Mouse (Mus musculus) MEL (cell line): ENCODE results near the gene Pdk2. TPM values are rescaled to one million over a fixed set of nuclear protein-coding genes. Genes with fewer than 3 reads are reported as not detected.

Source experiments
- DNase-seq: peaks from one replicate; pipeline ENCODE4 v3.0.0; 2011; ENCODE audit warnings: low read depth, low spot score
- H3K27ac ChIP-seq: 2 replicates; pipeline ENCODE4 v1.5.1; 2012; ENCODE audit warnings: low read depth, mild to moderate bottlenecking, control low read depth, low read length, moderate library complexity; ENCODE audit not compliant: control insufficient read depth
- H3K27me3 ChIP-seq, 2 experiments: fragments of 150-350 bp in 1 of 2; sonication (generic) in 1 of 2; 2 replicates each; pipeline ENCODE4 v1.6.1; 2012; ENCODE audit warnings: low read length in 2 of 2, mild to moderate bottlenecking in 2 of 2, improper control_type of control experiment in 1 of 2, moderate library complexity in 1 of 2; ENCODE audit not compliant: insufficient read depth in 2 of 2, control insufficient read depth in 1 of 2
- H3K36me3 ChIP-seq, 2 experiments: 2 replicates each; pipeline ENCODE4 v1.6.1; 2012 to 2014; ENCODE audit warnings: low read length in 2 of 2, improper control_type of control experiment in 1 of 2, inconsistent platforms in 1 of 2, mild to moderate bottlenecking in 1 of 2; ENCODE audit not compliant: insufficient read depth in 2 of 2, control insufficient read depth in 1 of 2
- H3K4me1 ChIP-seq, 2 experiments: fragments of 150-350 bp in 1 of 2; sonication (generic) in 1 of 2; 2 replicates each; pipeline ENCODE4 v1.6.1; 2012; ENCODE audit warnings: low read length in 2 of 2, improper control_type of control experiment in 1 of 2, mild to moderate bottlenecking in 1 of 2; ENCODE audit not compliant: insufficient read depth in 2 of 2, control insufficient read depth in 1 of 2
- H3K4me3 ChIP-seq, 2 experiments: fragments of 150-350 bp in 1 of 2; sonication (generic) in 1 of 2; 2 replicates each; pipeline ENCODE4 v1.5.1; 2012; ENCODE audit warnings: low read depth in 2 of 2, low read length in 2 of 2, mild to moderate bottlenecking in 2 of 2, moderate library complexity in 2 of 2, control low read depth in 1 of 2, improper control_type of control experiment in 1 of 2; ENCODE audit not compliant: control insufficient read depth in 1 of 2, insufficient read depth in 1 of 2
- H3K79me2 ChIP-seq: 2 replicates; pipeline ENCODE4 v1.6.1; 2012; ENCODE audit warnings: mild to moderate bottlenecking, low read length, moderate library complexity; ENCODE audit not compliant: control insufficient read depth, poor library complexity, insufficient read depth
- H3K9ac ChIP-seq: 2 replicates; pipeline ENCODE4 v1.6.1; 2012; ENCODE audit warnings: low read depth, mild to moderate bottlenecking, control low read depth, low read length, moderate library complexity; ENCODE audit not compliant: control insufficient read depth, poor library complexity, severe bottlenecking
- H3K9me3 ChIP-seq: fragments of 150-350 bp; sonication (generic); replicated peaks from 2 replicates; pipeline ENCODE4 v1.6.1; 2012; ENCODE audit warnings: mild to moderate bottlenecking, low read length, improper control_type of control experiment, moderate library complexity; ENCODE audit not compliant: insufficient read depth
- CHD2 ChIP-seq: IDR thresholded peaks from 2 replicates; pipeline ENCODE4 v1.6.1; 2011; ENCODE audit warnings: low read length, improper control_type of control experiment
- ELF1 ChIP-seq: IDR thresholded peaks from 2 replicates; pipeline ENCODE4 v1.6.1; 2014; ENCODE audit warnings: low read depth, mild to moderate bottlenecking, inconsistent platforms, low read length, improper control_type of control experiment, moderate library complexity
- ETS1 ChIP-seq: IDR thresholded peaks from 2 replicates; pipeline ENCODE4 v1.6.1; 2012; ENCODE audit warnings: low read depth, mild to moderate bottlenecking, inconsistent platforms, low read length, improper control_type of control experiment, moderate library complexity
- GABPA ChIP-seq: IDR thresholded peaks from 2 replicates; pipeline ENCODE4 v1.6.1; 2012; ENCODE audit warnings: low read depth, mild to moderate bottlenecking, inconsistent platforms, low read length, improper control_type of control experiment, moderate library complexity
- GATA1 ChIP-seq: IDR thresholded peaks from 2 replicates; pipeline ENCODE4 v1.6.1; 2011; ENCODE audit warnings: low read depth, low read length, improper control_type of control experiment
- JUND ChIP-seq: IDR thresholded peaks from 2 replicates; pipeline ENCODE4 v1.6.1; 2011; ENCODE audit warnings: low read depth, mild to moderate bottlenecking, improper control_type of control experiment, low read length
- MAFK ChIP-seq: IDR thresholded peaks from 2 replicates; pipeline ENCODE4 v1.6.1; 2011; ENCODE audit warnings: low read depth, mild to moderate bottlenecking, low read length, improper control_type of control experiment, borderline replicate concordance
- MAX ChIP-seq: IDR thresholded peaks from 2 replicates; pipeline ENCODE4 v1.6.1; 2011; ENCODE audit warnings: low read length, improper control_type of control experiment
- MAZ ChIP-seq: IDR thresholded peaks from 2 replicates; pipeline ENCODE4 v1.6.1; 2012; ENCODE audit warnings: low read depth, mild to moderate bottlenecking, inconsistent platforms, low read length, improper control_type of control experiment
- MXI1 ChIP-seq: IDR thresholded peaks from 2 replicates; pipeline ENCODE4 v1.6.1; 2011; ENCODE audit warnings: mild to moderate bottlenecking, low read depth, low read length, improper control_type of control experiment
- MYB ChIP-seq: IDR thresholded peaks from 2 replicates; pipeline ENCODE4 v1.6.1; 2011; ENCODE audit warnings: mild to moderate bottlenecking, low read depth, low read length, improper control_type of control experiment
- NELFE ChIP-seq: IDR thresholded peaks from 2 replicates; pipeline ENCODE4 v1.6.1; 2011; ENCODE audit warnings: low read depth, low read length, improper control_type of control experiment
- NRF1 ChIP-seq: IDR thresholded peaks from 2 replicates; pipeline ENCODE4 v1.6.1; 2014; ENCODE audit warnings: low read depth, mild to moderate bottlenecking, inconsistent platforms, low read length, improper control_type of control experiment, moderate library complexity; ENCODE audit not compliant: poor library complexity, insufficient read depth, severe bottlenecking
- RAD21 ChIP-seq: IDR thresholded peaks from 2 replicates; pipeline ENCODE4 v1.6.1; 2011; ENCODE audit warnings: mild to moderate bottlenecking, low read depth, low read length, improper control_type of control experiment
- RCOR1 ChIP-seq: IDR thresholded peaks from 2 replicates; pipeline ENCODE4 v1.6.1; 2012; ENCODE audit warnings: low read depth, mild to moderate bottlenecking, inconsistent platforms, low read length, improper control_type of control experiment
- SIN3A ChIP-seq: IDR thresholded peaks from 2 replicates; pipeline ENCODE4 v1.6.1; 2012; ENCODE audit warnings: low read length, improper control_type of control experiment, inconsistent platforms
- SMC3 ChIP-seq: IDR thresholded peaks from 2 replicates; pipeline ENCODE4 v1.6.1; 2011; ENCODE audit warnings: low read depth, low read length, improper control_type of control experiment
- TAL1 ChIP-seq: IDR thresholded peaks from 2 replicates; pipeline ENCODE4 v1.6.1; 2012; ENCODE audit warnings: mild to moderate bottlenecking, inconsistent platforms, low read length, moderate library complexity, mixed read lengths
- TBP ChIP-seq: IDR thresholded peaks from 2 replicates; pipeline ENCODE4 v1.8.0; 2011; ENCODE audit warnings: low read depth, low read length, improper control_type of control experiment
- TCF12 ChIP-seq: IDR thresholded peaks from 2 replicates; pipeline ENCODE4 v1.6.1; 2014; ENCODE audit warnings: low read depth, mild to moderate bottlenecking, inconsistent platforms, low read length, improper control_type of control experiment, moderate library complexity
- UBTF ChIP-seq: IDR thresholded peaks from 2 replicates; pipeline ENCODE4 v1.6.1; 2012; ENCODE audit warnings: low read depth, mild to moderate bottlenecking, inconsistent platforms, low read length, improper control_type of control experiment, moderate library complexity, borderline replicate concordance; ENCODE audit not compliant: insufficient read depth
- ZC3H11A ChIP-seq: IDR thresholded peaks from 2 replicates; pipeline ENCODE4 v1.6.1; 2012; ENCODE audit warnings: low read depth, mild to moderate bottlenecking, inconsistent platforms, low read length, improper control_type of control experiment
- ZKSCAN1 ChIP-seq: IDR thresholded peaks from 2 replicates; pipeline ENCODE4 v1.6.1; 2012; ENCODE audit warnings: low read depth, mild to moderate bottlenecking, inconsistent platforms, low read length, improper control_type of control experiment, moderate library complexity
- ZMIZ1 ChIP-seq: IDR thresholded peaks from 2 replicates; pipeline ENCODE4 v1.6.1; 2012; ENCODE audit warnings: low read depth, mild to moderate bottlenecking, inconsistent platforms, low read length, improper control_type of control experiment, moderate library complexity
- polyA plus RNA-seq, 2 experiments: library from polyadenylated mRNA; stranded (reverse) in 1 of 2; unstranded in 1 of 2; fragments of >175 nt in 1 of 2; fragments of >200 nt in 1 of 2; gene quantifications; 2 replicates each; pipeline versions ENCODE4 v1.2.1 to v1.2.4; 2012; ENCODE audit warnings: low replicate concordance in 2 of 2, low read depth in 1 of 2; ENCODE audit not compliant: insufficient read length in 2 of 2, insufficient read depth in 1 of 2, missing spikeins in 1 of 2
- total RNA-seq: library from RNA; depleted of rRNA; stranded (reverse); fragments of 300-350 nt; gene quantifications from 2 replicates; pipeline ENCODE4 v1.2.3, GENCODE M21; 2012

Gene Pdk2
- total and polyA plus RNA-seq, 3 experiments, result 0.81 to 8.0 TPM; not detected in 1

DNA sequence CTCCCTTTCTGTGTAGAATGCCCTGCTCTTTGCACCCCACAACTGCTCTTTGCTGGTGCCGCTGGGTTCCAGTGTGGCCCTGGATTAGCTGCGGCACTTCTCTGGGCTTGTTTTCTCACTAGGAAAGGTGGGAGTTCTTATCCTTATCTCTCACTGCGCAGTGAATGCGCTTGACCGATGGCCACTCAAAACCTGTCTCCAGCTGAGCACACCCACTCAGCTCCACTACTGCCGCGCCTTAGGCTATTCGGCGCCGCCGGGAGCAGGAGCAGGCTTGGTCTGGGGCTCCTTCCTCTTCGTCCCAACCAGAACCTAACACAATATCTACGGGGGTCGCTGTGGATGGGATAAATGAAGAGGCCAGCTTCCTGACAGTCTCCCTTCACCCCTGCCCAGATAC lies 7.5 kb downstream of the Pdk2 start:
- no peaks in the 10 kb centered on the region for H3K27me3 ChIP-seq
- no peaks in the 10 kb centered on the region for H3K9me3 ChIP-seq
- no peak overlapping the region for H3K4me3 ChIP-seq
- DNase-seq, result no peak
- H3K27ac ChIP-seq, result no peak overlapping the region
- no peaks in the 10 kb centered on the region for H3K4me1 ChIP-seq
- TF ChIP-seq RAD21 (no peak), JUND (no peak), ZKSCAN1 (no peak), MAFK (no peak), NRF1 (no peak), MYB (no peak)
- no peaks in the 10 kb centered on the region for H3K79me2 ChIP-seq
- no peak overlapping the region for H3K9ac ChIP-seq
- no peaks in the 10 kb centered on the region for H3K36me3 ChIP-seq

DNA sequence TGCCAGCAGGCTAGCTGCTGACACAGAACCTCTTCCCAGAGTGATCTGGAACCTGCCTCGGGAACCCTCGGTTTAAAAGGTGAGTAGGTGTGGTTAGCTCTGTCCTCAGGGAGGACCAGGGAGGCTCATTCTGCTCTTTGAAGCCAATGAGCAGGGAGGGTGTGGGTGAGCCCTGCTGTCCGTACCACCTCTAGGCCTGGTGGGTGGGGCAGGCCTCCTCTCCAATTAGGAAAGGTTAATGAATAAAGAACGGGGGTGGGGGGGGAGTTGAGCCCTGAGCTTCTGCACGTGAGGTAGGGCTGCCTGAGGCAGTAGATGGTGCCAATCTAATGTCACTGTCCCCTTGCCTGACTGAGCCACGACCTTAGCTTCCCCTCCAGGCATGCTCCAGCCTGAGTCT lies 8.2 kb downstream of the Pdk2 start:
- Histone ChIP-seq H3K79me2 (no peaks in the 10 kb centered on the region), H3K27me3 (no peaks in the 10 kb centered on the region), H3K9me3 (no peaks in the 10 kb centered on the region)
- TF ChIP-seq SMC3, result no peak
- TF ChIP-seq RCOR1, result no peak
- TF ChIP-seq ZMIZ1, result no peak
- TF ChIP-seq ETS1, result no peak
- no peak for TF ChIP-seq ELF1
- TF ChIP-seq MXI1, result no peak
- no peak for TF ChIP-seq TBP
- no peak for TF ChIP-seq MAZ
- TF ChIP-seq JUND, result no peak
- no peak for TF ChIP-seq MAX
- TF ChIP-seq GATA1, result no peak
- no peak for TF ChIP-seq TAL1
- no peak for TF ChIP-seq MYB
- no peak for TF ChIP-seq SIN3A
- no peak for TF ChIP-seq CHD2
- no peak for TF ChIP-seq ZC3H11A
- TF ChIP-seq GABPA, result no peak
- no peak for TF ChIP-seq UBTF
- no peak for TF ChIP-seq NELFE
- no peak for TF ChIP-seq TCF12
- TF ChIP-seq, all 39 proteins: peak for 0
- Histone ChIP-seq H3K4me1 (no peaks in the 10 kb centered on the region), H3K36me3 (no peaks in the 10 kb centered on the region), H3K4me3 (no peak overlapping the region), H3K9ac (no peak overlapping the region), H3K27ac (no peak overlapping the region)
- no peak for DNase-seq
